Mouse (Mus musculus): ENCODE measurements at regions not wholly inside any gene's neighbourhood (a gene's known extent, or its start where the extent isn't known, plus 50 kb on each side); places are given as distances from the start of the nearest gene placed in this dataset.

- Histone ChIP-seq H3K27ac (replicated peaks; ENCODE audit: low read depth, low read length) (no peak overlapping the region), H3K9me3 (ENCODE audit: control insufficient read depth, low read length) (no peaks in the 10 kb centered on the region), H3K27me3 (ENCODE audit: control insufficient read depth, insufficient read depth, low read length) (no peaks in the 10 kb centered on the region), H3K4me2 (ENCODE audit: low read length) (no peak overlapping the region), H3K36me3 (ENCODE audit: control insufficient read depth, insufficient read depth, low read length) (no peaks in the 10 kb centered on the region), H3K4me1 (ENCODE audit: control insufficient read depth, insufficient read depth, low read length) (0 out of 2 replicates have a peak, but pooled peaks cover 4% of the 10 kb centered on the region), H3K4me3 (replicated peaks; ENCODE audit: low read depth, low read length) (no peak overlapping the region), H3K9ac (replicated peaks; ENCODE audit: low read length) (no peak overlapping the region)
- WGBS: 65% methylated on average over 5 of the region's 5 CpGs
- DNase-seq: no peak
- ATAC-seq (ENCODE audit: low FRiP score, low TSS enrichment): no peak
These were observed 222.7 kb upstream of the Tcerg1l start for GRCm38 (mm10) chr7:138620080-138620684.

GRCm38 (mm10) chr7:138616468-138616867 is 218.9 kb upstream of the Tcerg1l start:
- H3K4me3 ChIP-seq (replicated peaks; ENCODE audit: low read depth, low read length): no peak overlapping the region
- 0 out of 2 replicates have a peak, but pooled peaks cover 4% of the 10 kb centered on the region for H3K4me1 ChIP-seq (ENCODE audit: control insufficient read depth, insufficient read depth, low read length)
- WGBS: 83% methylated on average over 2 of the region's 2 CpGs
- no peak for DNase-seq
- H3K27ac ChIP-seq (replicated peaks; ENCODE audit: low read depth, low read length): no peak overlapping the region
- H3K9me3 ChIP-seq (ENCODE audit: control insufficient read depth, low read length): no peaks in the 10 kb centered on the region
- H3K4me2 ChIP-seq (ENCODE audit: low read length): no peak overlapping the region
- H3K36me3 ChIP-seq (ENCODE audit: control insufficient read depth, insufficient read depth, low read length): no peaks in the 10 kb centered on the region
- ATAC-seq (ENCODE audit: low FRiP score, low TSS enrichment): no peak
- no peak overlapping the region for H3K9ac ChIP-seq (replicated peaks; ENCODE audit: low read length)
- no peaks in the 10 kb centered on the region for H3K27me3 ChIP-seq (ENCODE audit: control insufficient read depth, insufficient read depth, low read length)

GRCm38 (mm10) chr7:138609605-138610004 is 212.1 kb upstream of the Tcerg1l start:
- no peak for ATAC-seq (ENCODE audit: low FRiP score, low TSS enrichment)
- WGBS: 92% methylated on average over 3 of the region's 3 CpGs

GRCm38 (mm10) chr7:138609124-138609523 is 211.6 kb upstream of the Tcerg1l start:
- H3K9me3 ChIP-seq (ENCODE audit: control insufficient read depth, low read length): no peaks in the 10 kb centered on the region
- WGBS: 96% methylated on average over 4 of the region's 4 CpGs
- DNase-seq (no peak), ATAC-seq (ENCODE audit: low FRiP score, low TSS enrichment) (no peak)
- 0 out of 2 replicates have a peak, but pooled peaks cover 8% of the 10 kb centered on the region for H3K4me1 ChIP-seq (ENCODE audit: control insufficient read depth, insufficient read depth, low read length)
- H3K9ac ChIP-seq (replicated peaks; ENCODE audit: low read length): no peak overlapping the region
- no peaks in the 10 kb centered on the region for H3K36me3 ChIP-seq (ENCODE audit: control insufficient read depth, insufficient read depth, low read length)
- no peak overlapping the region for H3K4me3 ChIP-seq (replicated peaks; ENCODE audit: low read depth, low read length)
- H3K27me3 ChIP-seq (ENCODE audit: control insufficient read depth, insufficient read depth, low read length): no peaks in the 10 kb centered on the region
- no peak overlapping the region for H3K27ac ChIP-seq (replicated peaks; ENCODE audit: low read depth, low read length)
- no peak overlapping the region for H3K4me2 ChIP-seq (ENCODE audit: low read length)

More at GRCm38 (mm10) chr7:138609605-138610004, 212.1 kb upstream of the Tcerg1l start:
- Histone ChIP-seq H3K4me3 (replicated peaks; ENCODE audit: low read depth, low read length) (no peak overlapping the region), H3K27me3 (ENCODE audit: control insufficient read depth, insufficient read depth, low read length) (no peaks in the 10 kb centered on the region), H3K9me3 (ENCODE audit: control insufficient read depth, low read length) (no peaks in the 10 kb centered on the region), H3K4me1 (ENCODE audit: control insufficient read depth, insufficient read depth, low read length) (0 out of 2 replicates have a peak, but pooled peaks cover 8% of the 10 kb centered on the region), H3K9ac (replicated peaks; ENCODE audit: low read length) (no peak overlapping the region), H3K4me2 (ENCODE audit: low read length) (no peak overlapping the region), H3K36me3 (ENCODE audit: control insufficient read depth, insufficient read depth, low read length) (no peaks in the 10 kb centered on the region), H3K27ac (replicated peaks; ENCODE audit: low read depth, low read length) (no peak overlapping the region)
- no peak for DNase-seq

- H3K9me3 ChIP-seq (ENCODE audit: control insufficient read depth, low read length): no peaks in the 10 kb centered on the region
- H3K4me3 ChIP-seq (replicated peaks; ENCODE audit: low read depth, low read length): no peak overlapping the region
- H3K27ac ChIP-seq (replicated peaks; ENCODE audit: low read depth, low read length): no peak overlapping the region
- no peaks in the 10 kb centered on the region for H3K36me3 ChIP-seq (ENCODE audit: control insufficient read depth, insufficient read depth, low read length)
- H3K4me2 ChIP-seq (ENCODE audit: low read length): no peak overlapping the region
- DNase-seq (peak; percentile 38), ATAC-seq (ENCODE audit: low FRiP score, low TSS enrichment) (no peak)
- H3K4me1 ChIP-seq (ENCODE audit: control insufficient read depth, insufficient read depth, low read length): 0 out of 2 replicates have a peak, but pooled peaks cover 8% of the 10 kb centered on the region
- H3K27me3 ChIP-seq (ENCODE audit: control insufficient read depth, insufficient read depth, low read length): no peaks in the 10 kb centered on the region
- no peak overlapping the region for H3K9ac ChIP-seq (replicated peaks; ENCODE audit: low read length)
- WGBS: 54% methylated on average over 11 of the region's 11 CpGs
These were observed 208.9 kb upstream of the Tcerg1l start for GRCm38 (mm10) chr7:138606363-138606964.

GRCm38 (mm10) chr7:138605923-138606322 is 208.4 kb upstream of the Tcerg1l start:
- H3K36me3 ChIP-seq (ENCODE audit: control insufficient read depth, insufficient read depth, low read length): no peaks in the 10 kb centered on the region
- DNase-seq (peak; percentile 23), ATAC-seq (ENCODE audit: low FRiP score, low TSS enrichment) (no peak)
- H3K4me1 ChIP-seq (ENCODE audit: control insufficient read depth, insufficient read depth, low read length): 0 out of 2 replicates have a peak, but pooled peaks cover 11% of the 10 kb centered on the region
- H3K9me3 ChIP-seq (ENCODE audit: control insufficient read depth, low read length): no peaks in the 10 kb centered on the region
- no peak overlapping the region for H3K4me3 ChIP-seq (replicated peaks; ENCODE audit: low read depth, low read length)
- H3K4me2 ChIP-seq (ENCODE audit: low read length): no peak overlapping the region
- no peaks in the 10 kb centered on the region for H3K27me3 ChIP-seq (ENCODE audit: control insufficient read depth, insufficient read depth, low read length)
- H3K9ac ChIP-seq (replicated peaks; ENCODE audit: low read length): no peak overlapping the region
- no peak overlapping the region for H3K27ac ChIP-seq (replicated peaks; ENCODE audit: low read depth, low read length)

- Histone ChIP-seq H3K4me3 (replicated peaks; ENCODE audit: low read depth, low read length) (no peak overlapping the region), H3K9me3 (ENCODE audit: control insufficient read depth, low read length) (no peaks in the 10 kb centered on the region), H3K9ac (replicated peaks; ENCODE audit: low read length) (no peak overlapping the region), H3K27me3 (ENCODE audit: control insufficient read depth, insufficient read depth, low read length) (no peaks in the 10 kb centered on the region), H3K27ac (replicated peaks; ENCODE audit: low read depth, low read length) (no peak overlapping the region), H3K4me2 (ENCODE audit: low read length) (no peak overlapping the region), H3K36me3 (ENCODE audit: control insufficient read depth, insufficient read depth, low read length) (no peaks in the 10 kb centered on the region), H3K4me1 (ENCODE audit: control insufficient read depth, insufficient read depth, low read length) (0 out of 2 replicates have a peak, but pooled peaks cover 8% of the 10 kb centered on the region)
- DNase-seq (no peak), ATAC-seq (ENCODE audit: low FRiP score, low TSS enrichment) (no peak)
- 67% methylated on average over 4 of the region's 4 CpGs for WGBS
These were observed 204.2 kb upstream of the Tcerg1l start for GRCm38 (mm10) chr7:138601749-138602148.

- 91% methylated on average over 2 of the region's 2 CpGs for WGBS
- H3K27me3 ChIP-seq (ENCODE audit: control insufficient read depth, insufficient read depth, low read length): no peaks in the 10 kb centered on the region
- no peak overlapping the region for H3K4me3 ChIP-seq (replicated peaks; ENCODE audit: low read depth, low read length)
- no peak for DNase-seq
- H3K36me3 ChIP-seq (ENCODE audit: control insufficient read depth, insufficient read depth, low read length): no peaks in the 10 kb centered on the region
- H3K4me1 ChIP-seq (ENCODE audit: control insufficient read depth, insufficient read depth, low read length): no peaks in the 10 kb centered on the region
- no peak overlapping the region for H3K4me2 ChIP-seq (ENCODE audit: low read length)
- ATAC-seq (ENCODE audit: low FRiP score, low TSS enrichment): no peak
- no peaks in the 10 kb centered on the region for H3K9me3 ChIP-seq (ENCODE audit: control insufficient read depth, low read length)
- H3K27ac ChIP-seq (replicated peaks; ENCODE audit: low read depth, low read length): no peak overlapping the region
- H3K9ac ChIP-seq (replicated peaks; ENCODE audit: low read length): no peak overlapping the region
These were observed 195.8 kb upstream of the Tcerg1l start for GRCm38 (mm10) chr7:138593344-138593743.

- WGBS: 85% methylated on average over 3 of the region's 3 CpGs
- no peaks in the 10 kb centered on the region for H3K27me3 ChIP-seq (ENCODE audit: control insufficient read depth, insufficient read depth, low read length)
These were observed 169.8 kb upstream of the Tcerg1l start for GRCm38 (mm10) chr7:138567352-138567751.

More at GRCm38 (mm10) chr7:138567352-138567751, 169.8 kb upstream of the Tcerg1l start:
- Histone ChIP-seq H3K36me3 (ENCODE audit: control insufficient read depth, insufficient read depth, low read length) (no peaks in the 10 kb centered on the region), H3K9ac (replicated peaks; ENCODE audit: low read length) (no peak overlapping the region), H3K4me3 (replicated peaks; ENCODE audit: low read depth, low read length) (no peak overlapping the region), H3K9me3 (ENCODE audit: control insufficient read depth, low read length) (no peaks in the 10 kb centered on the region), H3K4me1 (ENCODE audit: control insufficient read depth, insufficient read depth, low read length) (no peaks in the 10 kb centered on the region), H3K4me2 (ENCODE audit: low read length) (no peak overlapping the region), H3K27ac (replicated peaks; ENCODE audit: low read depth, low read length) (no peak overlapping the region)
- no peak for DNase-seq
- ATAC-seq (ENCODE audit: low FRiP score, low TSS enrichment): no peak
